Mouse (Mus musculus): ENCODE measurements around the gene Nrd1. TPM values are rescaled to one million over a fixed set of nuclear protein-coding genes. Genes with fewer than 3 reads are reported as not detected.

The Nrd1 gene
- total RNA-seq, 1 experiment from 2014 or later = 111 TPM

GRCm38 (mm10) chr4:109019301-109019700 is 18.8 kb downstream of the Nrd1 start:
- no peak for ATAC-seq (replicated peaks; ENCODE audit: insufficient number of reproducible peaks, low FRiP score, low TSS enrichment, poor library complexity, severe bottlenecking)

DNA sequence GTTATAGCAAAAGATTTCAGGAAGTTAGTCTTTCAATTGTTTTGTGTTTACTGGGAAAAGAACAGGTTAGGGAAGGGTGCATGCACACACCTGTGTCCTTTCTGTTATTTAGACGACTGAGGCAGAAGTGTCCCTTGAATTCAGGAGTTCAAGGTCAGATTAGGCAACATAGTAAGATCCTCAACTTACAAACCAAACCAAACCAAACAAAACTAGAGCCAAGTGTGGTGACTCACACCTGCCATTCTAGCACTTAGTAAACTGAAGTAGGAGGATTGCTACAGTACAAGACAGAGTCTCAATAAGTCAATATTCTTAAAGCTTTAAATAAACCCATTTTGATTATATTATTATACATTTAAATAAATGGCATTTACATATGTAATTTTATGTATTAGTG is 21.5 kb downstream of the Nrd1 start:
- no peak for ATAC-seq (replicated peaks; ENCODE audit: insufficient number of reproducible peaks, low FRiP score, low TSS enrichment, poor library complexity, severe bottlenecking)

GRCm38 (mm10) chr4:109025061-109025460 is 24.6 kb downstream of the Nrd1 start:
- ATAC-seq (replicated peaks; ENCODE audit: insufficient number of reproducible peaks, low FRiP score, low TSS enrichment, poor library complexity, severe bottlenecking) = no peak

GRCm38 (mm10) chr4:109026543-109026942 is 26.1 kb downstream of the Nrd1 start:
- no peak for ATAC-seq (replicated peaks; ENCODE audit: insufficient number of reproducible peaks, low FRiP score, low TSS enrichment, poor library complexity, severe bottlenecking)

DNA sequence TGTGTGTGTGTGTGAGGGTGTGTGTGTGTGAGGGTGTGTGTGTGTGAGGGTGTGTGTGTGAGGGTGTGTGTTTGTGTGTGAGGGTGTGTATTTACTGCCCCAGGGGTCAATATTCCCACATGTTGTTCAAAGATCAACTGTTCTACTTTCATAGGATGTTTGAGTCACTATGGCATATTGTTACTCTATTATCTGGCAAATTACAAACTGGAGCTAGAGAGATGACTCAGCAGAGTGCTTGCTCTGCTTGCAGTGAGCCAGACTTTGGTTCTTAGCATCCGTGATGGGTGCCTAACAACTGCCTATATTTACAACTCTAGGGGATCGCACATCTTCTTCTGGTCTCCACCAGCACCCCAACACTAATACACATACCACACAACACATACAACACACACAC is 29.4 kb downstream of the Nrd1 start:
- ATAC-seq (replicated peaks; ENCODE audit: insufficient number of reproducible peaks, low FRiP score, low TSS enrichment, poor library complexity, severe bottlenecking) = no peak

GRCm38 (mm10) chr4:109030266-109030665 is 29.8 kb downstream of the Nrd1 start:
- no peak for ATAC-seq (replicated peaks; ENCODE audit: insufficient number of reproducible peaks, low FRiP score, low TSS enrichment, poor library complexity, severe bottlenecking)

GRCm38 (mm10) chr4:109036327-109036726 is 35.9 kb downstream of the Nrd1 start:
- ATAC-seq (replicated peaks; ENCODE audit: insufficient number of reproducible peaks, low FRiP score, low TSS enrichment, poor library complexity, severe bottlenecking) = peak; percentile 85

GRCm38 (mm10) chr4:109042739-109043138 is 42.3 kb downstream of the Nrd1 start:
- ATAC-seq (replicated peaks; ENCODE audit: insufficient number of reproducible peaks, low FRiP score, low TSS enrichment, poor library complexity, severe bottlenecking) = no peak

DNA sequence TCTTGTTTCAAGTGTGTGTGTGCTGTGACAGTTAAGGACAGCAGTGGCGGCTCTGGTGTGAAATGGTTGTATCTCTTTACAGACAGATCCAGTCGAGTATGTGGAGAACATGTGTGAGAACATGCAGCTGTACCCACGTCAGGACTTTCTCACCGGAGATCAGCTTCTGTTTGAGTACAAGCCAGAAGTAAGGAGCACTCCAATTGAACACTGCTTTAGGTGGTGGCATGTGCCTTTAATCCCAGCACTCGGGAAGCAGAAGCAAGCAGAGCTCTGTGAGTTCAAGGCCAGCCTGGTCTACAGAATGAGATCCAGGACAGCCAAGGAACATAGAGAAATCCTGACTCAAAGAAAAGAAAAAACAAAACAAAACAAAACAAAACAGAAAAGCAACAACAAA is 42.8 kb downstream of the Nrd1 start:
- no peak for ATAC-seq (replicated peaks; ENCODE audit: insufficient number of reproducible peaks, low FRiP score, low TSS enrichment, poor library complexity, severe bottlenecking)

DNA sequence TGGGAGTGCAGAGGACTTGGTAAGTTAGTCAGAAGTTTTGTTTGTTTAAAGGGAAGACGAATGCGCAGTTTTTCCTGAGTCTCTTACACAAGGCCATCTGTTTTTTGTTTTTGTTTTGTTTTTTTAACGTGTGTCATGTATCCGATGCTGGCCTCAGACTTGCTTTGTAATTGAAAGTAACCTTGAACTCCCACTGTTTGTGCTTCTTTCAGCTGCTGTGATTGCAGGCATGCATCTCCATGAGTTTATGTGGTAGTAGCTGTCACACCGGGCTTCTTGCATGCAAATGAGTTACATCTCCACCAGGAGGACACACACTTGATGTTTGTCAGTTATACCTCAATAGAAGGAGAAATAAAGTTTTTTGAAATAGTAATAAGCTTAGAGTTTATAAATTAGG is 43.3 kb downstream of the Nrd1 start:
- ATAC-seq (replicated peaks; ENCODE audit: insufficient number of reproducible peaks, low FRiP score, low TSS enrichment, poor library complexity, severe bottlenecking) = no peak

DNA sequence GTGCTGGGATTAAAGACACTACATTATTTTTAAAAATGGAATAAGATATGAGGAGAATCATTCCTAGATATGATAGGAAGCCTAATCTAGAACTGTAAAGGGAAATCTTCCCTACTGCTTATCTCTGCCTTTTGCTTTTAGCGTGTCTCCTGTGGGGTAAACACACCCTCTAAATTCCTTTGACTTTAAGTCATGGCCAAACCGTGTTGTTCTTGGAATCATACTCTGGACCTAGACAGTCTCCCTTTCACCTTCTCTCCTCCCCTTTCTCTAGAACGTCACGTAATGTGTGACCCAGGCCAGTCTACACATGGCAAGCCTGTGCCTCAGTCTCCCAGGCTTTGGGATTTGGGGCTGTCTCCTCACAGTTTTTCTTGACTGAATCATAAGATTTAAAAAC is 47.8 kb downstream of the Nrd1 start:
- no peak for ATAC-seq (replicated peaks; ENCODE audit: insufficient number of reproducible peaks, low FRiP score, low TSS enrichment, poor library complexity, severe bottlenecking)

DNA sequence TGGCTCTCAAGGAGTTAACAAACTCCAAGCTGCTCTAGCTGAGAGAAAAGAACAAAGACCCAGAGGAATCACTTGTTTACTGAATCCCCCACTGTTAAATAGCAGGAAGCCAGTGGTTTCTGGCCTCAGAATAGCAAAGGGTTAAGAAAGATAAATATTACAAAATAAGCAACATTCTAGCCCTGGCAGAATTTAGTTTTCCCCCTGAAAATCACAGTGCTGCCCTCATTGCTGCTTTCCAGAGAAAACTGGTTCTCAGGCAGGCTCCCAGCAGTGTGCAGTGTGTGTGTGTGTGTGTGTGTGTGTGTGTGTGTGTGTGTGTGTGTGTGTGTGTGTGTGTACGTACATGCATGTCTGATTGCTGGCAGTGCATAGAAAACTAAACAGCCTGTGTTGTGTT is 51.8 kb downstream of the Nrd1 start:
- no peak for ATAC-seq (replicated peaks; ENCODE audit: insufficient number of reproducible peaks, low FRiP score, low TSS enrichment, poor library complexity, severe bottlenecking)

GRCm38 (mm10) chr4:109054003-109054402 is 53.5 kb downstream of the Nrd1 start:
- ATAC-seq (replicated peaks; ENCODE audit: insufficient number of reproducible peaks, low FRiP score, low TSS enrichment, poor library complexity, severe bottlenecking) = no peak

GRCm38 (mm10) chr4:109056351-109056750 is 55.9 kb downstream of the Nrd1 start:
- no peak for ATAC-seq (replicated peaks; ENCODE audit: insufficient number of reproducible peaks, low FRiP score, low TSS enrichment, poor library complexity, severe bottlenecking)

GRCm38 (mm10) chr4:109057640-109058039 is 57.2 kb downstream of the Nrd1 start:
- no peak for ATAC-seq (replicated peaks; ENCODE audit: insufficient number of reproducible peaks, low FRiP score, low TSS enrichment, poor library complexity, severe bottlenecking)

- no peak for ATAC-seq (replicated peaks; ENCODE audit: insufficient number of reproducible peaks, low FRiP score, low TSS enrichment, poor library complexity, severe bottlenecking)
Observed at GRCm38 (mm10) chr4:109059255-109059821, 58.9 kb downstream of the Nrd1 start.

GRCm38 (mm10) chr4:109064941-109065340 is 64.5 kb downstream of the Nrd1 start:
- no peak for ATAC-seq (replicated peaks; ENCODE audit: insufficient number of reproducible peaks, low FRiP score, low TSS enrichment, poor library complexity, severe bottlenecking)

DNA sequence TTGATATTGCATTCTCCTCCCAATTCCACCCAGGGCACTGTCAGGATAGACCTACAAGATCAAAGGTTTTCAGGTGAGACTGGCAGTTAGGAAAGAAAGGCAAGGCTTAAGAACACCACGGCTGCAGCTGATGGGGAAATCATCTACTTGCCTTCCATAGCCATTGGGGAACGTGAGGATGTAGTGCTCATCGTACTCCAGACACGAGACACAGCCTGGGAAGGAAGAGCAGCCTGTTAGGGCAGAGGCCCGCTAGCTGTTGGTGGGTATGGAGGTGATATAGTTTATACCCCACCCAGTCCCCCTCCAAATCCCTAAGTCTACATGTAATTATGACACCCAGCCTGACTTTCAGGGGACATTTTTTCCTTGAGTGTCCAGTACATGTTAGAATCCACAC is 65.3 kb downstream of the Nrd1 start:
- no peak for ATAC-seq (replicated peaks; ENCODE audit: insufficient number of reproducible peaks, low FRiP score, low TSS enrichment, poor library complexity, severe bottlenecking)

- ATAC-seq (replicated peaks; ENCODE audit: insufficient number of reproducible peaks, low FRiP score, low TSS enrichment, poor library complexity, severe bottlenecking) = no peak
Observed at GRCm38 (mm10) chr4:109072891-109073290, 72.4 kb downstream of the Nrd1 start.

DNA sequence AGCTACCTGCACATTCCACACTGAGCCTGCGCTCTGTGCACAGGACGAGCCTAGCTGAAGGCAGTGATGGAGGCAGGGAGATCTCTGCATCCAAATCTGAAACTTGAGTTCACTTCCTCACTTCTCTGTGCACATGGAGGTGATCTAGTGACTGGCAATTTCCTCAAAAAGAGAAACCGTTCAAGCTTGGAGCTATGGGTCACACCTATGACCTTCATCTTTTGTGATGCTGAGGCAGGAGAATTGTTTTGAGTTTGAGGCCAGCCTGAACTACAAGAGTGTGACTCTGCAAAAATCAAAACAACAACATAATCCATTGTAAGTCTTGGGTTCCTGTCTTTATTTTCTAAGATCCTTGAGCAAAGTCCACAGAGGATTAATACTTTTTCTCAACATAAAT is 72.8 kb downstream of the Nrd1 start:
- ATAC-seq (replicated peaks; ENCODE audit: insufficient number of reproducible peaks, low FRiP score, low TSS enrichment, poor library complexity, severe bottlenecking) = no peak

DNA sequence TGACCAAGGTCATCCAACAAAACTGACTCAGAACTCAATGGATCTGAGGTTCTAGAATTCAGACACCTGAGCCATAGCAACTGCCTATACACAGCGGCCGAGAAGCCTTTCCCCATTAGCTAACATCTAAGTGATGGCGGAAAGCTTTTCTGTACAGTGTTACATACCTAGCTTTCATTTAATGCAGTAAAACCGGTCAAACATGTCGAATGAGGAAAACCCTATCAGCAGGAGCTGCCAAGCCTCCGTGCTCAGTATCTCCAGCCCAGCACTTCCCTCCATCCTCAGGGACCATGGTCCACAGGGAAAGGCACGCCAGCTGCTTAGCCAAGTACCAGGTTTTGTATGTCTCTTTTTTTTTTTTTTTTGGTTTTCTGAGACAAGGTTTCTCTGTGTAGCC is 78.5 kb downstream of the Nrd1 start:
- no peak for ATAC-seq (replicated peaks; ENCODE audit: insufficient number of reproducible peaks, low FRiP score, low TSS enrichment, poor library complexity, severe bottlenecking)

Data from monocyte, adult 5-6 weeks (primary cell).